Mouse (Mus musculus): ENCODE results near the gene Map2. TPM values are rescaled to one million over a fixed set of nuclear protein-coding genes. Genes with fewer than 3 reads are reported as not detected.
A peak's percentile ranks its signal among the peaks of the same experiment; 100 is the strongest.

Map2 gene
- total and polyA plus RNA-seq, 3 experiments, result 5.6 to 32.7 (median 21.8) TPM

DNA sequence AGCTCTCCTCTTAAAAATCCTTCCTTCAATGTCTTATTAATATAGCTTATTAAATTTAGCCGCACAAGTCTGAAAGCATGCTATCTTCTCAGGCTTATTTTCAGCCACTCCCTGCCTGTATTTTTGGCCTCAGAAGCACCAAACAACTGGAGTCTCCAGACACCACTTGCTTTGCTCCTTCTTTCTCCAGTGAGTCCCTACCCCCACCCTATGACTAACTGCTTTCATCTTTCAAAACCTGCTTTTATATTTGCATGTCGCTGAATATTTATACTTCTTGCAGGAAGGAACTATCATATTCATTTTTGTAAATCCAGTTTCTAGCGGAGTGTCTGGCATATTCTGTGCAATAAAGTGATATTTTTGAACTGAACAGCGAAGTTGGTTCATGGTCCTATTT lies 21.6 kb downstream of the Map2 start:
- DNase-seq, result no peak

DNA sequence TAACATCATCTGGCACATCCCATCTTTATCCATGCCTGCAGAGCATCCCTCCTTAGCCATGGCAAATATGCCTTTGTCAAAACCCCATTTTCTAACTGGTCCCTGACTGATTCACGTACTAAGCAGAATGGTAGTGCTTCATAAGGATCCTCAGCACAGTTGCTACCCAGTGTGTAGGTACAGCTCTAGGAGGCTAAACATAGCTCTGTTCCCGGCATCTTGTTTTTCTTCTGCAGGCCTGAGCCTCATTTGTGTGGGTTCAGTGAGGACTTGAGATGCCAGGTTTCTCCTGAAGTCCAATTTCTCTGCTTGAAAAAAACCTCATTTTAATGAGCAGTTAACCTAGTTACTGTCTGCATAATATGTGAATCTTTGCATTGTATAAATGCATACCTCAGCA lies 30.4 kb downstream of the Map2 start:
- no peak for DNase-seq

DNA sequence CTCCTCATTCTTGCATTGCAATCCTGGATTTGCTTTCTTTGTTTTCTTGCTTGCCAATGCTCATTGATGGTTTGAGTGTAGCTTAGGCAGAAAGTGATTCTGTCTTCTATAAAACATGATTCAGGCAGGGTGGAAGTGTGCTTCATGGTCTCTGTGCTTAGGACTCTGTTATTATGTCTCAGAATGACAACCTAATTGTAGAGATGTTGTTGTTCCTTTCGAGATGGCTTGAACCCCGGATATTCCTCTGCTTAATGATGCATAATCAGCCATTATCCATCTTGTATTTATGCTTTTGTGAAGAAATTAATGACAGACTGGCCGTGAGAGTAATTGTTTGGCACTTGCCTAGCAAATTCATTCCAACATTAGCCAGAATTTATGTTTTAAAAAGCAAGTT lies 31.8 kb downstream of the Map2 start:
- no peak for DNase-seq

DNA sequence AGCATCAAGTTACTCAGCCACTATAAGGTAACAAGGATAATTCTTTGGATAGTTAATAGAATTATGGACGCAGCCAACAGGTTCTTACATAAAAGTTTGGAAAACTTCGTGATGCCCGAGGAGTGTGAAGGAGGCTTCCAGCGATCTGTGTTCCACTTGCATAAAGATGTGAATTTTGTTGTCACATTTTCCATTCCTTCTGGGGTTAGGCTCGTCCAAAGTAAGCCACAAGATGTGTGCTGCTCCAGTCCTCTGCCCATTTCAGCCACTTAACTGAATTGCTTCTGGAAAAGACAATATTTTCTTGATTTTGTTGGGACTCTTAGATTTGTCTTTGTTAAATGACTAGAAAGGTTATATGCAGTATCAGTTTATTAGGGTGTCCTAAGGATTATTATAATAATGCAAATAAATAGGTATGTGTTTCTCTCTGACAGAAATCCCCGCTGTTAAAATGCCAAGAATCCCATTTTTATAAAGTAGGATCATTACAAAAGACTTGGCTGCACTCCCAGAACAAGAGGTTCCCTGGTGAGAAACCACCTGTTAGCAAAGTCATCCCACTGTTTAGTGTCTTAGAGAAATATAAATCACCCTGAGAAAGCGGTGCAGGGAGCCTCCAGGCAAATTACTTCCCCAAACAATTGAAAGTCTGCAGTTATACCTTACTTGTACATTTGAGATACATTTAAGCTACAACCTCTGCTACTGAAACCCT lies 36.2 kb downstream of the Map2 start:
- no peak for DNase-seq

DNA sequence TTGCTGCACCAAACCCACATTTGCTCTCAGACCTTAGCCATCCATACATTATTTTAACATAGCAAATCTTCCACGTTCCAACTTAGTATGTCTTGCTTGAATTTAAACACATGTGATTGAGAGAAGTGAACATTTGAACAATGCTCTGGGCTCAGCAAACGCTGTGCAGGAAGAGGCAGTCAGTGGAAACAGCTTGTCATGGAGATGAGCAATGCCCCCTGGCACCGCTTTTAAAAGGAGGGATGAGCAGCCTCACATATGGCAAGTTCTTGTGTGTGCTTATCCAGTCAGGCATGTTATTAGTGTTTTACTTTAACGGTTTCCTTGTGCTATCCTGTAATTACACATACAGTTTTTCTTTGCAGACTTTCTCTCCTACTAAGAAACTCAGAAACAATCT lies 46.4 kb downstream of the Map2 start:
- no peak for DNase-seq

DNA sequence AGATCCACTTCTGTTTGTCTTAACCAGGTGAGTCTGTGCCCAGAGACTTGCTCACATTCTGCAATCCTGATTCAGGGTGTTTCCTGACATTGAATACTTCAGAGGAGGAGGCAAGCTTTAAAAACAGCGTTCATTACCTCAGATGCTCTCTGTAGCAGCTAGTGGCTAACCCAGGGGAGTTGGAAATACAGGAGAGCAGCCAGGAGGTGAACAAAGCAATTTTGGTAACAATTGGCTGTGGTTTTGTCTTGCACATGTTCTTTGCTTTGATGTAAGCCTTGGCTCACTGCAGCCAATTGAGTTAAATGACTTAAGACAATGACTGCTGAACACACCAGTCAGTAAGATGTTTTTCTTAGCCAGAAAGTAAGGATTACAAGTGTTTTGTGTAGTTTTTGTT lies 48.3 kb downstream of the Map2 start:
- no peak for DNase-seq

DNA sequence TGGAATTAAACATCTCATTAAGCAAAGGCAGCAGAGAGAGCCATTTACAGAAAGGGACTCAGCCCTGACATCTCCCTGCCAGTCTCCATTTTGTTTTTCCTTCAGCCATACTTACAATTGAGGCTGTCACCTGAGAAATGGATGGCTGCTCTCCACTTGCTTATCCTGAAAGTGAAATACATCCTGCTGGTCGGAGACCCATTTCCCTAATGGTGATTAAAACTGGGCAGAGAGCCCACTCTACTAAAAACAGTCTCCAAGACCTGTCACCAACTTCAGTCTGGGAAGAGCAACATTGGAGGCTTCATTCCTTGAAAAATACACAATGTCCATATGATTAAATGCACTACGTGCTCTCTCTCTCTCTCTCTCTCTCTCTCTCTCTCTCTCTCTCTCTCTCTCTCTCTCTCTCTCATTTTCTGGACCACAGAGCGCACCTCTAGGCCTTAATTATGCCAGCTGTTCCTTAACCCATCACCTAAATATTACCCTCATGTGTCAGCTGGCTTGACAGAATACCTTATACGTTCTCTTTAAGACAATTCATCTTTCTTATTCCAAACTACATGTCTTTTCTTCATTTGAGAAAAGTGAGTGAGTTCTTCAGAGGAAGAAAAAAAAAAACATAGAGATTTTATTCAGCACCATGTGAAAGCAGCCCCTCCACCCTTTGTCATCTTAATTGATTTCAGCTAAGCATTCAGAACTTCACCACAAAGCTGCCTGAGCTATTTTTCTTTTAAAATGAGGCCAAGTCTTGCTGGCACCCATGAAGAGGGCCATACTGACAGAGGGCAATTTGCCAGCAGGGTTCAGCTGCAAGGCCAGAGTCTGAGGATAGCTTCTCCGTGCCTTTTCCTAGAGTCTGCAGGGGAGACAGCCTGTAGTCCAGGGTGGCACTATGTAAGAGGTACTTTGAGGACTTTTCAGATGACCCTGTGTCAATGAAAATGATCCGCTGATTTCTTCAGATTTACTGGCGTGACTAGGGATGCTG lies 51.6 kb downstream of the Map2 start:
- peak; percentile 24 for DNase-seq

DNA sequence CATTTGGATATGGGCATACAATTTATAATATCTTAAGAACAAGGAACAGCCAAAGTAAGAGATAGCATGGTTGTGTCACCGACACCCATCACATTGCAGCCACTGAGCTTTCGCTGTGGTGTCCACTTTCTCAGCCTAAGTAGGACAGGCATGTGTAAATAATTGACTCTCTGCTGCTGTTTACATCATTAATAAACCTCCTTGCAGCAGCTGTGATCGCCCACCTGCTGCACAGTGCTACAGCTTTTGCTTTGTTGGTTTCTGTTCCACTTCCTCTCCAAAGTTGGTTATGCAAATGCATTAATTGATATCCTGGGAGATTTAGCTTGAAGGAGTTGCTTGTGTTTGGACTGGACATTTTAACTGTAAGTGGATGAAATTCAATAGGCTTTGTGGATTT lies 53.1 kb downstream of the Map2 start:
- DNase-seq, result no peak

DNA sequence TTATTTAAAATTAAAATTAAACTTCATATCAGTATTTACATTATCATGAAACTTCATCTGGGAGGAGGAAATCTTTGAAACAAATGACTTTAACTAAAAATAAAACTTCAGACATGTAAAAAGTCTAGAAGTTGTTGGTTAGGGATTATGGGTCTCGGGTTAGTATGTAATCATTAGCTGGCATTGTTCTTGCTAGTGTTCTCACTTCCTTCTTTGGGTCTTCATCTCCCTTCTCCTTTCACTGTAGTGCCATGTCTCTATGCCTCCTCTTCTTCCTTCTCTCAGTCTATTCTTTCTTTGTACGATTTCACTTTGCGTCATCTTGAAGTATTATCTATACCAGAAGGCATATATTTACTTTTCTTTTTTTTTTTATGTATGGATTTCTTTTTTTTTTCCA lies 55.3 kb downstream of the Map2 start:
- DNase-seq, result no peak

DNA sequence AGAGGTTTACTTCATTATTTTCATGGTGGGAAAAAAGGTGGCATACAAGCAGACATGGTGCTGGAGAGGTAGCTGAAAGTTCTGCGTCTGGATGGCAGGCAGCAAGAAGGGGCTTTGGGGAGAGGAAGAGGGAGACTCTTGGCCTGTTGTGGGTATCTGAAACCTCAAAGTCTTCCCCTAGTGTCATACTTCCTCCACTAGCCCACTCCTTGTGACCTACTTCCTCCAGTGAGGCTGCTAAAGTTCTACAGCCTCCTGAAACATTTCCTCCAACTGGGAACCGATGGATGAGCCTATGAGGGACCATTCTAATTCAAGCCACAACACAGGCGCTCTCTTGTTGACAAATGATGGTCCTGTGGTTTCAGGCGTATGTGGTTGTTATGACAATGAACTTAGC lies 56.9 kb downstream of the Map2 start:
- DNase-seq, result no peak

DNA sequence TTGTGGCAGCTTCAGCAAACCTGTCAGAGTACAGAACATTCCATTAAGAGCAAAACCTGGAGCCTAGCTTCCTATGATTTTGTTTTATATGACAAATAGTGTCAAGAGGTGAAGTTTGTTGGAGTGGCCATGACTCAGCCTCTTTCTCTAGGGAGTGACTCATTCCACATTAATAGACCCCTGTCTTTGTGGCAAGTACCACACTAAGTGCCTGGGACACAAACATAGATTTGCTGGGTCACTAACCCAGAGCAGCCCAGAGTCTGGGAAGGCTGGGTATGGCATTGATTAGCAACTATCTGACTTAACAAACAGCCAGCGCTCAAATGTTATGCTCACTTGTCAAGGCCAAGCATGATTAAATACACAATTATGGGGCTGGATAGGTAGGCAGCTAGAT lies 69.8 kb downstream of the Map2 start:
- peak; percentile 17 for DNase-seq

DNA sequence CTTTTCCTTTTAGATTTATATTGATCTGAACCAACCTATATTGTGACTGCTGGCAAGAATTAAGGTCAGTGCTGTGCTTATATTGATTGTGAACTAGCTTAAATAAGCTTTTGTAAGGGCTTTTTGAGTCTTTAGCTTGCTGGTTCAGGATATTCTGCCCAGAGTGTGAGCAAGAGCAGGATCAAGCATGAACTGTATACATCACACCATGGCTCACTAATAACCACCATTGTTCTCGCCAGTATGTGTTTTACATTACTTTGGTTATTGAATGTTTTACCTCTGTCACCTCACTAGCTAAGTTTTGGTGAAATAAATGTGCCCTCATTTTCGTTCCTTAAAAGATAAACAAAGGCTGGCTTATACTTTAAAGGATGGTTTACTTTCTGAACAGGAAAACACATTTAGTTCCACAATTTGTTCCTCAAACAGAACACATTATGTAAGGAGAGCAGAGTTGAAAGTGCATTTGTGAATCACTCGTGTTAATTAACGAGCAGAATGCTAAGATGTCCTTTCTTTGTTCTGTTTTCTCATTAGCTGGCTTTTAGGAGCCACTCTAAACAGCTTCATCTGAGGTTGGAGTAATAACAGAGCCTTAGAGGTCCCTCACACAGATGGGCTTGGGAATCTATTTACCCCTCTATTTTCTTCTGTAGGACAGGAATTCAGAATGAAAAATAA lies 76.7 kb downstream of the Map2 start:
- no peak for DNase-seq

DNA sequence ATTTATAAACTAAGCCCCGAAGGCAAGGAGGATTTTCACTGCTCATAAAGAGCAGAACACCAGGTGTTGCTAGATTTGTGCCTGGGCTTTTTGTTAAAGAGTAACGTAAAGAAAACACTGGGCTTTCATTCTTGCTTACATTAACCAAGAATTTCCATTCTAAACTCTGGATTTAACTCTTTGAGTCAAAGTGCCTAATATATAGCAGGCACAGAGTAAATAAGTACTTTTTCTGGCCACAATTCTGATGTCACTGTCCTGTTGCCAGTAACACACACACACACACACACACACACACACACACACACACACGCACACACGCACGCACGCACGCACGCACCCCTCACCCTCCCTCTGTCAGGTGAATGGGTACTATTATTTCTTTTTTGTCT lies 77.3 kb downstream of the Map2 start:
- DNase-seq, result no peak

DNA sequence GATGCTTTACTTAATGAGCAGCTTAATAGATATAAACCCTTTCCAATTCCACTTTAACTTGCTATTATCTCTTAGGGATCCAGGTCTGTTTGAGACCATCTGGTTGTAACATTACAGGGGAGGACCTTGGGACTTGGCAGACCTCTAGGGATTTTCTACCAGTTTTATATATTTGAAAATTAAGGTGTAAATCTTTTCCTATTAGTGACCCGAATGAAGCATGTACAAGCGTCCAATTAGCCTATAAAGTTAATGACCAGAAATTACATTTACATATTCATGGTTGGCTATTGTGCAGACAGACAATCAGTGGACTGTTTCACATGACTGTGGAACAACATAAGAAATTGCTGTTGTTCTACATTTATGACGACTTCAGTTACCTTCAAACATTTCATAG lies 88.1 kb downstream of the Map2 start:
- DNase-seq, result no peak

DNA sequence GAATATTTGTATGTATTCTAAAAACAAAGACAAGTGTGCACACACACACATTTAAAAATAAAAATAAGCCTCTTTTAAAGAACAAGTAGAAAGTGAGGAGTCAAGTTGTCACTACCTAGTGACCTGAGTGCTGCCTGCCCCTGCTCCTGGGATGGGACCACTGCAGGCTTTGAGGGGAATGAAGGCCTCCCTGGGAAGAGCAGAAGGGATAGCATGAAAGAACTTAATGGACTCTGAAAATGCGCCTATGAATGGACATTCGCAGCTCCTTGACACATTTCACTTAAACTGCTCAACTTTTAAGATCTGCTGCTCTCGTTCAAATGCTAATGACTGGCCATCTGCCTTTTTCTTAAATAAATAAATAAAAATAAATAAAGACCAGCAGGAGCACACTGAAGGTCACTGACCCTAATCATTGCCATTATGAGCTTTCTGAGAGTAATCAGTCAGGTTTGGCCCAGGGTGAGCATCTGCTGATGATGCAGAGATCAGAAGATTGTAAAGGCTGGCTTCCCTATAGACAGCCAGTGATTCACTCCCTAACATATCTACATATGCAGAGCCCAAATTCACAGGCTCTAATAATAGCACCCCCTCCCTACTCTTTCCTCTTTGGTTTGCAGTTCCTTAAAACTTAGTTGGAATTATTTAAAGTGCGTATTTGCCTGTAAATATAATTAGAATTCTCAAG lies 91.3 kb downstream of the Map2 start:
- DNase-seq, result no peak

DNA sequence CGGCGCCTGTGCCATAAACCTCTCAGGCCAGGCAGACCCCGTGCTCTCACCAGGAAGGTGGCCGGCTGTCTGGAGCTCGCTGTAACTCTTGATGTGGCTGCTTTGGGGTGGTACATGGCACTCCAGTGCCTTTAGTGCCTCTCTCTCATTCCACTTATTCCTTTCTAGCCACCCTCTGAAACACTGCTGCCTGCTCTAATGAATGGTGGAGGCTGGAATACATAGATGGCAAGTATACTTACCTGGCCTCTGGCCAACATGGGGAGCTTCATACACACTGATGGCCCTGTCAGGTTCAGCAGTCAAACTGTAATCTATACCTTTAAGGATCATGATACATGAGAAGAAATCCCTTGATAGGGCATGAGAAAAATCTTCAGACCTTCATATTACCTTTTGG lies 102.6 kb downstream of the Map2 start:
- no peak for DNase-seq

DNA sequence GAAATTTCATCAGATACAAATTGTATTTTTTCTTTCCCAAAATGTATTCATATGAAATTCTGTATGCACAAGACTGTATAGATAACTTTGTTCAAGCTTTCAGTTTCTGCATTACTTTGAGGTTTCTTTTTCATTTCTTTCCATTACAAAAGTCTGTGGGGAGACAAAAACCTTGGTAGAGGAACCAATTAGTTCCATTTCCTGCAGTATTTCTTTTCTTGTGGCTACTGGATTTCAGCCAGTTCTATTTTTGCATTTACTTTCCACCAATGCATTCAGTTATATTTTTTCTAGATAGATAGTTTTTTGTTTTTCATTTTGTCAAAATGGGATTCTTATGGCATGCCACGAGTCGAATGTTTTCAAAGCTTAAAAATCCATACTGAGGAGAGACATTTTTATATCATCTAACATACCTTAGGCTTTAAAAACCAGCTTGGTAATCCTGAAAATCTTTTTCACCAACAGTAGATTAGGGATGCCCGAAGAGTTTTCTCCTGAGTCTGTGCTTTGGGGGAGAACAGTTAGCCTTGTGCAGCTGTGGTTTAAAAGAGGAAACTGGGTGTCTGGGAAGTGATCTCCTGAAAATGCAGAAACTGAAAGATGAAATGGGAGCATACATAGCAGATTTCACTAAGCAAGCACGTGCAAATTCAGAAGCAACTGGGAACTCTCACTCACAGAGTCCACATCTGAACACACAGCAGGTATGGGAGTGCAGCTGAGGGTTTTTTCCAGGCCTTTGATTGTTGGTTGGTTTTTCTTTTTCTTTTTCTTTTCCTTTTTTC lies 104.3 kb downstream of the Map2 start:
- no peak for DNase-seq

DNA sequence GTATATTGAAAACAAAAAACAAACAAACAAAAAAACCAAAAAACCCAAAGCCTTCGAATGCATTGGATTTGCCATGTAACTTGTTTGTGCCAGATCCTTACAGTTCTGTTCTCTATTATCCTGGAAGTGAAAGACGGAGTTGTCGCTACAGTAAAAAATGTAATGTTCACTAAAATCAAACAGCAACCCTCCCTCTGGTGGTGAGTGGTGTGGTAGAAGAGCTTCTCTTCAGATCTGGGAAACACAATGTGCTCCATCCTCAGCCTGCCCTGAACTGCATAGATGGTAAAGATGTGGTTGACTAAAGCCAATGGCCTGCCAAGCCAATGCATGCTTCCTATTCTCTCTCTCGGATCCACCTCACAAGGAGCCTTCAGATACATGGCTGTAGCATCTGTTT lies 105.1 kb downstream of the Map2 start:
- no peak for DNase-seq

DNA sequence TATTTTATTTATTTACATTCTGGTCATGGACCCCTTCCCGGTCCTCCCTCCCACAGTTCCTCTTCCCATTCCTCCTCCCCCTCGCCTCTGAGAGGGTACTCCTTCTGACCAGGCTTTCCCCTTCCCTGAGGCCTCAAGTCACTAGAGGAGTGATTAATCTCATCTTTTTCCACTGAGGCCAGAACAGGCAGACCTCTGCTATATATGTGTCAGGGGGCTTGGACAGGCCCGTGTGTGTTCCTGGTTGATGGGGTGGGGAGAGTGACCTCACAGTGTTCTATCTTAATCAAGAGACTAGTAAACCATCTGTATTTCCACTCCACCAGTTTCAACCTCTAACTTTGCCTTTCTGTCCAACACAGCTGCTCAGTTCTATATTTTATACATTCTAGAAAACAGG lies 107.4 kb downstream of the Map2 start:
- no peak for DNase-seq

DNA sequence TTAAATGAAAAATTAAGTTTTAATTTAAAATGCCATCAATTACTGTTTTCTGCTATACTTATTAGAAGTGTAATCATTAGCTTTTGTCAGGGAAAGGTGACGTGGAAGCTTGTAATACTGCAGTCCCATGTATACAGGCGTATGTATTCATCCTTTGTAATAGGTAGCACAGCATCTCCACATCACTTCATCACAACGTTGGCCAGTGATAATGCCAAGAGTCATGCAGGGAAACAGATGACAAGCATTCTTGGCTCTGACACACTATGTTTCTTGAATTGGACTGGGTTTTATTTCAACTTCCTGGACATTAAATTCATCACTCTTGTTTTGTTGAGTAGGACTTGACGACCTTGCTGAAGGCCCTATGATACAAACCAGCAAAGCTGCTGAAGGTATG lies 113.9 kb downstream of the Map2 start:
- DNase-seq, result no peak

DNA sequence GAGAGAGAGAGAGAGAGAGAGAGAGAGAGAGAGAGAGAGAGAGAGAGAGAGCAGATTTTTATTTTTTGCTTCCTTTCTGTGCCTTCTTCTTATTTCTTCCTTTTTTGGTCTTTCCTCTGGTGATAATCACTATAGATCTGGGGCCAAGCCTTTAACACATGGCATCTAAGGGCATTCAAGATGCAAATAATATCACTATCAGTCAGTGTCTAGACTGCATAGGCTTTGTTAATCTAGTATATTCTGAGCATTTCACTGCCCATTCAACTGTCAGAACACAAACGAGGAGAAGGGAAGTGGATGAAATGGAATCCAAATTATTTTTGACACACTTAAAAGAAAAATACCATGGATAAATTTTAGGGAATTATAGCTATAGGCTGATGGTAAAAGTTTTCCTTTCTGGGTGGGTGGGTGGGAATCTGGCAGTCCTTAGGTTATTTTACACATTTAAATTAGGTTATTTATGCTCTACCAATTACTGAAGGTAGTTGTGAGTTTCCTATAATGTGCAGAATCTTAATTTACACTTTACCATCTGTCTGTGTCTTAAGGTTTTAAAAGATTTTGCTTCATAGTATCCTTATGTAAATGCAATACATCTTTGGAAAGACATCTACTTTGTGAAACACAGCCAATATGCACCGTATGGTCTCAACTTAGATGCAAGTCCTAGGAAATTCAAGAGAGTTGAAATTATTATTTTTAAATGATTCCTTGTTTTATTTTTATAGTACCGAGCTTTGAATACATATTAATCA lies 117.2 kb downstream of the Map2 start:
- DNase-seq, result no peak
